Mouse (Mus musculus): ENCODE results near the gene Spaca7. TPM values are rescaled to one million over a fixed set of nuclear protein-coding genes. Genes with fewer than 3 reads are reported as not detected.

Spaca7 gene
- polyA plus RNA-seq, 1 experiment: not detected

DNA sequence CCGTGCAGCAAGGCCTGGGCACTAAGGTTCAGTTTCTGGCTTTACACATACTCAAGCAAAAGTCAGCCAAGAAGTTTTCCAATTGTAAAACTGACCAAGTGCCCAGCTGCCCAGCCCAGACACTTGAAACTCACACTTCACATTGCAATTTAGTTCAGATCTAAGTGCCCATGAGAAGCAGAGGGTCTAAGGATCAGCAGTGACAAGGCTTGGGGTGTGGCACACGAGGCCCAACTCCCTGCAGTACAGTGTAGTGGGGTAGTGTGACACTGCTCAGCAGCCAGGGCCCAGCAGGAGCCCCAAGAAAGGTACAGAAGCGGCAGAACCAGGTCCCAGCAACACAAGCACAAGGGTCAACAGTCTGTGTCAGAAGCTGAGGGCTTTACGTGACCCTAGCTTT is 76.1 kb downstream of the Spaca7 start:
- Histone ChIP-seq H3K4me3 (replicated peaks; ENCODE audit: control insufficient read depth, low read depth, low read length) (no peak overlapping the region), H3K4me1 (ENCODE audit: control insufficient read depth, insufficient read depth, low read length) (no peaks in the 10 kb centered on the region), H3K27ac (ENCODE audit: control insufficient read depth, insufficient read depth, low read depth, low read length, poor library complexity) (no peak overlapping the region)
- TF ChIP-seq POLR2A (IDR thresholded peaks at IDR 0.05; ENCODE audit: borderline replicate concordance, control insufficient read depth, low read depth, low read length) (no peak), CTCF (IDR thresholded peaks at IDR 0.05; ENCODE audit: control insufficient read depth, insufficient read depth, low read length) (no peak)
- 93% methylated on average over 4 of the region's 4 CpGs for WGBS

Other genes with a start within 250 kb of the Spaca7 start
- gene Sox1, start 177.7 kb upstream of the Spaca7 start, polyA plus RNA-seq (2011; ENCODE audit: insufficient read depth, insufficient read length, low replicate concordance, missing spikeins): not detected in 2 replicates
- gene Tubgcp3, start 99.2 kb downstream of the Spaca7 start, polyA plus RNA-seq (2011; ENCODE audit: insufficient read depth, insufficient read length, low replicate concordance, missing spikeins): 45.6 and 65.8 TPM in 2 replicates
- gene Atp11a, start 184.0 kb downstream of the Spaca7 start, polyA plus RNA-seq (2011; ENCODE audit: insufficient read depth, insufficient read length, low replicate concordance, missing spikeins): 5.2 and 28.4 TPM in 2 replicates

Data from bone marrow, adult 2 months (tissue).